Mouse (Mus musculus) kidney, postnatal 0 days (tissue): ENCODE results near the gene Alpi. TPM values are rescaled to one million over a fixed set of nuclear protein-coding genes. Genes with fewer than 3 reads are reported as not detected.

ENCODE experiments used
- ATAC-seq: fragments of 200-750 bp; cut with Nextera tagmentation; replicated peaks from 2 replicates; pipeline ENCODE4 v1.8.0; 2017; ENCODE audit warnings: low read depth, moderate number of reproducible peaks, moderate TSS enrichment, moderate library complexity; ENCODE audit not compliant: low FRiP score
- DNase-seq: peaks from one replicate; pipeline ENCODE4 v3.0.0-alpha.2; 2016; ENCODE audit warnings: low spot score
- H3K27ac ChIP-seq: fragments of 300-500 bp; sonication (generic); 2 replicates; pipeline ENCODE4 v1.5.1; 2014; ENCODE audit warnings: mild to moderate bottlenecking
- H3K27me3 ChIP-seq: fragments of 300-500 bp; sonication (generic); 2 replicates; pipeline ENCODE4 v1.6.1; 2014; ENCODE audit warnings: low read length, mixed read lengths; ENCODE audit not compliant: insufficient read depth
- H3K36me3 ChIP-seq: fragments of 300-500 bp; sonication (generic); 2 replicates; pipeline ENCODE4 v1.6.1; 2014; ENCODE audit warnings: low read length, mixed read lengths; ENCODE audit not compliant: insufficient read depth
- H3K4me1 ChIP-seq: fragments of 300-500 bp; sonication (generic); replicated peaks from 2 replicates; pipeline ENCODE4 v1.6.1; 2014; ENCODE audit warnings: antibody characterized with exemption, low read length, mixed read lengths; ENCODE audit not compliant: insufficient read depth
- H3K4me2 ChIP-seq: fragments of 300-500 bp; sonication (generic); 2 replicates; pipeline ENCODE4 v1.6.1; 2014; ENCODE audit warnings: mild to moderate bottlenecking, low read length, moderate library complexity, mixed read lengths
- H3K4me3 ChIP-seq: fragments of 300-500 bp; sonication (generic); replicated peaks from 2 replicates; pipeline ENCODE4 v1.5.1; 2014; ENCODE audit warnings: low read depth, low read length
- H3K9ac ChIP-seq: fragments of 300-500 bp; sonication (generic); 2 replicates; pipeline ENCODE4 v1.6.1; 2014; ENCODE audit warnings: low read depth, low read length
- H3K9me3 ChIP-seq: fragments of 300-500 bp; sonication (generic); replicated peaks from 2 replicates; pipeline ENCODE4 v1.6.1; 2016; ENCODE audit warnings: low read length, inconsistent platforms, mixed read lengths
- CTCF ChIP-seq: IDR thresholded peaks from 2 replicates; pipeline ENCODE4 v1.5.1; 2016; ENCODE audit warnings: antibody characterized with exemption, low read depth, mild to moderate bottlenecking, moderate library complexity
- WGBS: fragments of 180-500 bp; shearing (Covaris S2); extraction: QIAGEN DNeasy Blood & Tissue Kit; methylation state at CpG from one replicate; pipeline ENCODE4 v1.1.7; 2014; 5-methylcytosine and 5-hydroxymethylcytosine counted together
- polyA plus RNA-seq: library from polyadenylated mRNA; unstranded; fragments of >200 nt; fragmentation: Nextera tagmentation; extraction: Ambion mirVana; gene quantifications from 2 replicates; pipeline ENCODE4 v1.2.1, GENCODE M21; 2015

Alpi gene
- polyA plus RNA-seq, 1 experiment from 2014 or later = not detected

GRCm38 (mm10) chr1:87103936-87104335 is 2.5 kb upstream of the Alpi start:
- Histone ChIP-seq H3K4me2 (no peak overlapping the region), H3K9me3 (no peaks in the 10 kb centered on the region), H3K4me1 (no peaks in the 10 kb centered on the region), H3K4me3 (no peak overlapping the region), H3K27me3 (no peaks in the 10 kb centered on the region), H3K36me3 (no peaks in the 10 kb centered on the region), H3K9ac (no peak overlapping the region), H3K27ac (no peak overlapping the region)
- no peak for TF ChIP-seq CTCF
- ATAC-seq (no peak), DNase-seq (no peak)
- WGBS = 81% methylated on average over 1 of the region's 1 CpGs

DNA sequence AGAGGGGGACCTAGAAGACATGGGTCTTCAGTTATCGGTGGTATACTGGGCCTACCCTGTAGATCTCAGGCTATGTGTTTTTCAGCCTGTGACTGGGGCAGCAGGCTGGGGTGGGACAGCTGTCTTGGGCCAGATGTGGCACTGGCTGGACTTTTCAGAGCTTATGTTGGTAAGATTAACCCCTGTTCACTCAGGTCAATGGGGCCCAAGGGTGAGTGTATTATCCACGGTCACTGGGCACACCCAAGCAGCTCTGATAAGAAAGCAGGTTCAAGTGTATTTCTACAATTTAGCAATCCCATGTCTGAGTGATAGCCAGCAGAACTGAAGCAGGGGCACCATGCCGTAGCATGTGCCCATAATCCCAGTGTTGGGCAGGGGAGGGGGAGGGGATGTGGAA is 708 bp upstream of the Alpi start:
- ATAC-seq = no peak
- no peak overlapping the region for H3K27ac ChIP-seq
- H3K4me2 ChIP-seq = no peak overlapping the region
- 77% methylated on average over 3 of the region's 3 CpGs for WGBS
- no peak overlapping the region for H3K4me3 ChIP-seq
- TF ChIP-seq CTCF = no peak
- H3K4me1 ChIP-seq = no peaks in the 10 kb centered on the region
- H3K9me3 ChIP-seq = no peaks in the 10 kb centered on the region
- H3K27me3 ChIP-seq = no peaks in the 10 kb centered on the region
- no peaks in the 10 kb centered on the region for H3K36me3 ChIP-seq
- H3K9ac ChIP-seq = no peak overlapping the region
- no peak for DNase-seq

- H3K27ac ChIP-seq = no peak overlapping the region
- WGBS = 15% methylated on average over 30 of the region's 30 CpGs
- DNase-seq (peak; percentile 67), ATAC-seq (peak; percentile 75)
- no peaks in the 10 kb centered on the region for H3K27me3 ChIP-seq
- H3K9me3 ChIP-seq = no peaks in the 10 kb centered on the region
- peak; percentile 81 for TF ChIP-seq CTCF
- H3K36me3 ChIP-seq = no peaks in the 10 kb centered on the region
- H3K4me3 ChIP-seq = no peak overlapping the region
- no peak overlapping the region for H3K9ac ChIP-seq
- peak overlapping the region; percentile 27 for H3K4me2 ChIP-seq
- H3K4me1 ChIP-seq = no peaks in the 10 kb centered on the region
These were observed 2.9 kb downstream of the Alpi start for GRCm38 (mm10) chr1:87098358-87098975.

- TF ChIP-seq CTCF = no peak
- H3K9ac ChIP-seq = no peak overlapping the region
- no peaks in the 10 kb centered on the region for H3K9me3 ChIP-seq
- no peaks in the 10 kb centered on the region for H3K36me3 ChIP-seq
- no peak overlapping the region for H3K27ac ChIP-seq
- DNase-seq (no peak), ATAC-seq (no peak)
- WGBS = 72% methylated on average over 8 of the region's 8 CpGs
- no peak overlapping the region for H3K4me2 ChIP-seq
- no peak overlapping the region for H3K4me3 ChIP-seq
- H3K27me3 ChIP-seq = no peaks in the 10 kb centered on the region
- H3K4me1 ChIP-seq = no peaks in the 10 kb centered on the region
These were observed 5.8 kb downstream of the Alpi start for GRCm38 (mm10) chr1:87095642-87096041.

DNA sequence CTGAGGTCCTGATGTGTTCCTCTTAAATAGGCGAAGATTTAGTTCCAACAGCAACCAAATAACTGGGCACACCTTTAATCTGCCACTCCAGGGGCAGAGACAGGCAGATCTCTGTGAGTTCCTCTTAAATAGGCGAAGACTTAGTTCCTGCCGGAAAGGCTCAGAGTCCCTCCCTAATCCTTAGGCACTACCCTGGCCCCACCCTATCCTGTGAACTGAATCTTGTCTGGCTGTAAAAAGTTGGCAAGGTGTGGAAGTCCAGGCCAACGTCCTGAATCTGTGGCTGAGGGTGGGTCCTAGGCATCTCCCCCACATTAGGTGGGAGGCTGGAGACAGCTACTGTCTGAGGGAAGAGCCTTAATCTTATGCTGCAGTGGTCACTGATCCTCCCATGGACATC is 11.6 kb downstream of the Alpi start, which contains the start of gene Alppl2:
TSS of gene Alppl2 (minus strand) at position 101 of the 400 bp plus-strand sequence.
- DNase-seq = no peak
- TF ChIP-seq CTCF = no peak
- no peaks in the 10 kb centered on the region for H3K36me3 ChIP-seq
- WGBS = 68% methylated on average over 4 of the region's 4 CpGs
- ATAC-seq = no peak
- H3K4me3 ChIP-seq = no peak within 1 kb of the TSS
- no peak within 1 kb of the TSS for H3K9ac ChIP-seq
- no peak within 1 kb of the TSS for H3K27ac ChIP-seq
- H3K27me3 ChIP-seq = no peaks in the 10 kb centered on the region
- H3K9me3 ChIP-seq = no peaks in the 10 kb centered on the region
- H3K4me1 ChIP-seq = no peaks in the 10 kb centered on the region
- H3K4me2 ChIP-seq = no peak within 1 kb of the TSS

GRCm38 (mm10) chr1:87089251-87089650 is 12.2 kb downstream of the Alpi start:
- Histone ChIP-seq H3K9ac (no peak overlapping the region), H3K4me1 (no peaks in the 10 kb centered on the region), H3K27ac (no peak overlapping the region), H3K27me3 (no peaks in the 10 kb centered on the region), H3K9me3 (no peaks in the 10 kb centered on the region), H3K4me3 (no peak overlapping the region), H3K4me2 (no peak overlapping the region), H3K36me3 (no peaks in the 10 kb centered on the region)
- DNase-seq (no peak), ATAC-seq (no peak)
- TF ChIP-seq CTCF = no peak
- WGBS = 88% methylated on average over 11 of the region's 11 CpGs

GRCm38 (mm10) chr1:87086964-87087363 is 14.4 kb downstream of the Alpi start:
- H3K4me3 ChIP-seq = no peak overlapping the region
- H3K4me1 ChIP-seq = no peaks in the 10 kb centered on the region
- no peak for DNase-seq
- peak; percentile 35 for TF ChIP-seq CTCF
- H3K9ac ChIP-seq = no peak overlapping the region
- no peak overlapping the region for H3K4me2 ChIP-seq
- no peaks in the 10 kb centered on the region for H3K9me3 ChIP-seq
- WGBS = 80% methylated on average over 17 of the region's 17 CpGs
- no peaks in the 10 kb centered on the region for H3K27me3 ChIP-seq
- no peak overlapping the region for H3K27ac ChIP-seq
- no peaks in the 10 kb centered on the region for H3K36me3 ChIP-seq
- ATAC-seq = no peak
